Mouse (Mus musculus): ENCODE results near the gene Pomgnt1. TPM values are rescaled to one million over a fixed set of nuclear protein-coding genes. Genes with fewer than 3 reads are reported as not detected.

Gene Pomgnt1
- total and polyA plus RNA-seq, 2 experiments from 2014 or later = 57.6 to 80.3 TPM

- 75% methylated on average over 3 of the region's 3 CpGs for WGBS
These were observed 80.8 kb downstream of the Pomgnt1 start for GRCm38 (mm10) chr4:116204422-116204821.

GRCm38 (mm10) chr4:116206531-116206930 lies 82.9 kb downstream of the Pomgnt1 start:
- Histone ChIP-seq H3K27me3 (ENCODE audit: insufficient read depth, low read length) (no peaks in the 10 kb centered on the region), H3K27ac (ENCODE audit: low read depth, low read length) (no peak overlapping the region), H3K4me2 (ENCODE audit: low read depth) (no peak overlapping the region), H3K36me3 (ENCODE audit: insufficient read depth) (no peaks in the 10 kb centered on the region), H3K4me1 (ENCODE audit: insufficient read depth) (no peaks in the 10 kb centered on the region), H3K4me3 (ENCODE audit: low read depth, low read length) (no peak overlapping the region), H3K9me3 (ENCODE audit: low read length) (no peaks in the 10 kb centered on the region), H3K9ac (no peak overlapping the region)
- 82% methylated on average over 4 of the region's 4 CpGs for WGBS
- DNase-seq (no peak), ATAC-seq (no peak)
- no peak for TF ChIP-seq CTCF (IDR thresholded peaks at IDR 0.05; ENCODE audit: low read depth)

More at GRCm38 (mm10) chr4:116204422-116204821, 80.8 kb downstream of the Pomgnt1 start:
- Histone ChIP-seq H3K36me3 (ENCODE audit: insufficient read depth) (no peaks in the 10 kb centered on the region), H3K4me2 (ENCODE audit: low read depth) (no peak overlapping the region), H3K27ac (ENCODE audit: low read depth, low read length) (no peak overlapping the region), H3K9me3 (ENCODE audit: low read length) (no peaks in the 10 kb centered on the region), H3K4me1 (ENCODE audit: insufficient read depth) (no peaks in the 10 kb centered on the region), H3K9ac (no peak overlapping the region), H3K27me3 (ENCODE audit: insufficient read depth, low read length) (no peaks in the 10 kb centered on the region), H3K4me3 (ENCODE audit: low read depth, low read length) (no peak overlapping the region)
- no peak for TF ChIP-seq CTCF (IDR thresholded peaks at IDR 0.05; ENCODE audit: low read depth)
- DNase-seq = no peak
- ATAC-seq = no peak

GRCm38 (mm10) chr4:116208891-116209290 lies 85.3 kb downstream of the Pomgnt1 start:
- TF ChIP-seq CTCF (IDR thresholded peaks at IDR 0.05; ENCODE audit: low read depth) = no peak
- no peaks in the 10 kb centered on the region for H3K9me3 ChIP-seq (ENCODE audit: low read length)
- H3K27me3 ChIP-seq (ENCODE audit: insufficient read depth, low read length) = no peaks in the 10 kb centered on the region
- H3K9ac ChIP-seq = no peak overlapping the region
- no peaks in the 10 kb centered on the region for H3K36me3 ChIP-seq (ENCODE audit: insufficient read depth)
- no peak overlapping the region for H3K4me2 ChIP-seq (ENCODE audit: low read depth)
- 79% methylated on average over 1 of the region's 1 CpGs for WGBS
- no peaks in the 10 kb centered on the region for H3K4me1 ChIP-seq (ENCODE audit: insufficient read depth)
- no peak overlapping the region for H3K27ac ChIP-seq (ENCODE audit: low read depth, low read length)
- H3K4me3 ChIP-seq (ENCODE audit: low read depth, low read length) = no peak overlapping the region
- no peak for ATAC-seq
- DNase-seq = no peak

Other genes with a start within 250 kb of the Pomgnt1 start
- gene Kncn, start 239.4 kb upstream of the Pomgnt1 start, total RNA-seq (2014; rRNA removed) = 0.38 TPM in 1 of 2 replicates, not detected in the other
- gene Kncn, start 239.4 kb upstream of the Pomgnt1 start, polyA plus RNA-seq (2015; fragmentation: Nextera tagmentation; extraction: Ambion mirVana) = 0.10 and 0.44 TPM in 2 replicates
- 1.3 and 1.4 TPM in 2 replicates for gene 6430628N08Rik, start 233.2 kb upstream of the Pomgnt1 start, total RNA-seq (2014; rRNA removed)
- gene 6430628N08Rik, start 233.2 kb upstream of the Pomgnt1 start, polyA plus RNA-seq (2015; fragmentation: Nextera tagmentation; extraction: Ambion mirVana) = 0.54 and 0.62 TPM in 2 replicates
- 0.15 TPM in 1 of 2 replicates, not detected in the other for gene Dmbx1, start 183.9 kb upstream of the Pomgnt1 start, total RNA-seq (2014; rRNA removed)
- gene Dmbx1, start 183.9 kb upstream of the Pomgnt1 start, polyA plus RNA-seq (2015; fragmentation: Nextera tagmentation; extraction: Ambion mirVana) = 0.18 and 0.23 TPM in 2 replicates
- gene Faah, start 105.9 kb upstream of the Pomgnt1 start, total RNA-seq (2014; rRNA removed) = 28.8 and 42.7 TPM in 2 replicates
- gene Faah, start 105.9 kb upstream of the Pomgnt1 start, polyA plus RNA-seq (2015; fragmentation: Nextera tagmentation; extraction: Ambion mirVana) = 22.0 and 25.4 TPM in 2 replicates
- gene Nsun4, start 70.0 kb upstream of the Pomgnt1 start, total RNA-seq (2014; rRNA removed) = 9.9 and 10.6 TPM in 2 replicates
- 6.8 and 8.2 TPM in 2 replicates for gene Nsun4, start 70.0 kb upstream of the Pomgnt1 start, polyA plus RNA-seq (2015; fragmentation: Nextera tagmentation; extraction: Ambion mirVana)
- gene Uqcrh, start 48.8 kb upstream of the Pomgnt1 start, total RNA-seq (2014; rRNA removed) = 271 and 387 TPM in 2 replicates
- 414 and 534 TPM in 2 replicates for gene Uqcrh, start 48.8 kb upstream of the Pomgnt1 start, polyA plus RNA-seq (2015; fragmentation: Nextera tagmentation; extraction: Ambion mirVana)
- gene Lrrc41, start 48.6 kb upstream of the Pomgnt1 start, total RNA-seq (2014; rRNA removed) = 95.4 and 98.4 TPM in 2 replicates
- gene Lrrc41, start 48.6 kb upstream of the Pomgnt1 start, polyA plus RNA-seq (2015; fragmentation: Nextera tagmentation; extraction: Ambion mirVana) = 67.5 and 70.2 TPM in 2 replicates
- gene Rad54l, start 150 bp upstream of the Pomgnt1 start, total RNA-seq (2014; rRNA removed) = 2.0 and 3.2 TPM in 2 replicates
- 2.6 and 3.5 TPM in 2 replicates for gene Rad54l, start 150 bp upstream of the Pomgnt1 start, polyA plus RNA-seq (2015; fragmentation: Nextera tagmentation; extraction: Ambion mirVana)
- gene Lurap1, start 27.5 kb downstream of the Pomgnt1 start, total RNA-seq (2014; rRNA removed) = 5.0 and 6.3 TPM in 2 replicates
- 2.8 and 3.0 TPM in 2 replicates for gene Lurap1, start 27.5 kb downstream of the Pomgnt1 start, polyA plus RNA-seq (2015; fragmentation: Nextera tagmentation; extraction: Ambion mirVana)
- gene Tspan1, start 43.8 kb downstream of the Pomgnt1 start, total RNA-seq (2014; rRNA removed) = 0.29 TPM in 1 of 2 replicates, not detected in the other
- gene Tspan1, start 43.8 kb downstream of the Pomgnt1 start, polyA plus RNA-seq (2015; fragmentation: Nextera tagmentation; extraction: Ambion mirVana) = 0.07 TPM in 1 of 2 replicates, not detected in the other
- gene 1700042G07Rik, start 49.5 kb downstream of the Pomgnt1 start, total RNA-seq (2014; rRNA removed) = not detected in 2 replicates
- not detected in 2 replicates for gene 1700042G07Rik, start 49.5 kb downstream of the Pomgnt1 start, polyA plus RNA-seq (2015; fragmentation: Nextera tagmentation; extraction: Ambion mirVana)
- gene Gm49337, start 49.5 kb downstream of the Pomgnt1 start, total RNA-seq (2014; rRNA removed) = not detected in 2 replicates
- not detected in 2 replicates for gene Gm49337, start 49.5 kb downstream of the Pomgnt1 start, polyA plus RNA-seq (2015; fragmentation: Nextera tagmentation; extraction: Ambion mirVana)
- 41.5 and 51.3 TPM in 2 replicates for gene Pik3r3, start 97.8 kb downstream of the Pomgnt1 start, total RNA-seq (2014; rRNA removed)
- gene Pik3r3, start 97.8 kb downstream of the Pomgnt1 start, polyA plus RNA-seq (2015; fragmentation: Nextera tagmentation; extraction: Ambion mirVana) = 21.5 and 30.8 TPM in 2 replicates

All from forebrain, postnatal 0 days (tissue).